Mouse (Mus musculus): ENCODE results near the gene Rpa2.

DNA sequence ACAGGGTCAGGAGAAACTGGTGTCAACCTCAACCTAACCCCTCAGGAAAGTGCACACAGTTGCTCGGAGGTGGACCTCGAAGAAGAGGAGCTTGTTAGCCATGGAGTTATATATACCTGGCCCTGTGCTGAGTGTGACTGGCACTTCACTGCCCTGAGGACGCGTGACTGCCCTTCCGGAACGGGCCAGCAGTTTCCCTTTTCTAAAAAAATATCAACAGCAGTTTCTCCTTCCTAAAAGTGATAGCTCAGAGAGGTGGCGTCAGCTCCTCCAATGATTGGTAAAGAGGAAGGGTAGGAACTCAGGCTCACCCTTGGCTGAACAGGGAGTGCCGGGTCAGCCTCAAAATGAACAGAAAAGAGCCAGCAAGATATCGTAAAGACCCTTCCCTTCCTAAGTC lies 25.9 kb downstream of the Rpa2 start:
- TF ChIP-seq CTCF (IDR thresholded peaks at IDR 0.05; ENCODE audit: low read depth) (no peak), EP300 (optimal IDR thresholded peaks at IDR 0.05) (no peak)

Data from stomach, postnatal 0 days (tissue).